Mouse (Mus musculus) right cerebral cortex, adult 2 months (tissue): Measurements from ENCODE around the gene Tpcn2.

Experiments used
- DNase-seq, 2 experiments: peaks; one replicate each; pipeline ENCODE4 v3.0.0; 2021 to 2022; ENCODE audit warnings: low spot score in 2 of 2

Gene Tpcn2

GRCm38 (mm10) chr7:145205363-145205902 lies 78.4 kb downstream of the Tpcn2 start:
- no peak for DNase-seq

- DNase-seq: no peak
Measured at GRCm38 (mm10) chr7:145199711-145200110, 84.1 kb downstream of the Tpcn2 start.

GRCm38 (mm10) chr7:145198223-145198714 lies 85.5 kb downstream of the Tpcn2 start:
- DNase-seq: peak; percentile 62 to 64

GRCm38 (mm10) chr7:145197711-145198110 lies 86.1 kb downstream of the Tpcn2 start:
- DNase-seq: no peak

- peak; percentile 91 to 93 for DNase-seq
Measured at GRCm38 (mm10) chr7:145197042-145197441, 86.8 kb downstream of the Tpcn2 start.

- no peak for DNase-seq
Measured at GRCm38 (mm10) chr7:145196340-145196739, 87.5 kb downstream of the Tpcn2 start.

- DNase-seq: no peak
Measured at GRCm38 (mm10) chr7:145195186-145195927, 88.5 kb downstream of the Tpcn2 start.

GRCm38 (mm10) chr7:145194455-145195161 lies 89.2 kb downstream of the Tpcn2 start:
- peak in 1 of 2 experiments; percentile 38 for DNase-seq

- DNase-seq: no peak
Measured at GRCm38 (mm10) chr7:145192836-145193235, 91.0 kb downstream of the Tpcn2 start.

- DNase-seq: no peak
Measured at GRCm38 (mm10) chr7:145190520-145190919, 93.3 kb downstream of the Tpcn2 start.

GRCm38 (mm10) chr7:145189342-145189741 lies 94.5 kb downstream of the Tpcn2 start:
- DNase-seq: no peak

GRCm38 (mm10) chr7:145187802-145188201 lies 96.0 kb downstream of the Tpcn2 start:
- no peak for DNase-seq

GRCm38 (mm10) chr7:145182388-145182787 lies 101.4 kb downstream of the Tpcn2 start:
- no peak for DNase-seq

GRCm38 (mm10) chr7:145181376-145182034 lies 102.3 kb downstream of the Tpcn2 start:
- DNase-seq: no peak

GRCm38 (mm10) chr7:145179691-145180091 lies 104.1 kb downstream of the Tpcn2 start:
- no peak for DNase-seq

GRCm38 (mm10) chr7:145176750-145177589 lies 106.8 kb downstream of the Tpcn2 start:
- no peak for DNase-seq

GRCm38 (mm10) chr7:145173563-145173962 lies 110.2 kb downstream of the Tpcn2 start:
- DNase-seq: no peak

GRCm38 (mm10) chr7:145173116-145173515 lies 110.7 kb downstream of the Tpcn2 start:
- no peak for DNase-seq

- DNase-seq: no peak
Measured at GRCm38 (mm10) chr7:145169703-145170102, 114.1 kb downstream of the Tpcn2 start.

- DNase-seq: no peak
Measured at GRCm38 (mm10) chr7:145159283-145160240, 124.2 kb downstream of the Tpcn2 start.
